Mouse (Mus musculus): Measurements from ENCODE around the gene Nup43.
"Not testable (repeated sequence)": the region's sequence is repeated elsewhere in the genome, so short reads cannot be mapped to it uniquely, and the experiment has no call there.

Nup43 gene

GRCm38 (mm10) chr10:7667342-7667802 is at the start of gene Nup43:
TSS of gene Nup43 (plus strand) at chr10:7667503.
- DNase-seq (ENCODE audit: low spot score), result peak; percentile 91

GRCm38 (mm10) chr10:7617556-7617955 is 49.7 kb upstream of the Nup43 start:
- not testable (repeated sequence) for DNase-seq (ENCODE audit: low spot score)

GRCm38 (mm10) chr10:7619821-7620241 is 47.5 kb upstream of the Nup43 start:
- no peak for DNase-seq (ENCODE audit: low spot score)

- no peak for DNase-seq (ENCODE audit: low spot score)
Measured at GRCm38 (mm10) chr10:7620723-7621122, 46.6 kb upstream of the Nup43 start.

GRCm38 (mm10) chr10:7622378-7622777 is 44.9 kb upstream of the Nup43 start:
- no peak for DNase-seq (ENCODE audit: low spot score)

- DNase-seq (ENCODE audit: low spot score), result no peak
Measured at GRCm38 (mm10) chr10:7623861-7624518, 43.3 kb upstream of the Nup43 start.

GRCm38 (mm10) chr10:7629092-7629491 is 38.2 kb upstream of the Nup43 start:
- no peak for DNase-seq (ENCODE audit: low spot score)

GRCm38 (mm10) chr10:7630286-7630685 is 37.0 kb upstream of the Nup43 start:
- DNase-seq (ENCODE audit: low spot score), result no peak

GRCm38 (mm10) chr10:7630951-7631720 is 36.2 kb upstream of the Nup43 start:
- DNase-seq (ENCODE audit: low spot score), result no peak

- no peak for DNase-seq (ENCODE audit: low spot score)
Measured at GRCm38 (mm10) chr10:7640366-7640765, 26.9 kb upstream of the Nup43 start.

GRCm38 (mm10) chr10:7645911-7646310 is 21.4 kb upstream of the Nup43 start:
- DNase-seq (ENCODE audit: low spot score), result no peak

GRCm38 (mm10) chr10:7649059-7649458 is 18.2 kb upstream of the Nup43 start:
- DNase-seq (ENCODE audit: low spot score), result no peak

GRCm38 (mm10) chr10:7651057-7651456 is 16.2 kb upstream of the Nup43 start:
- DNase-seq (ENCODE audit: low spot score), result no peak

GRCm38 (mm10) chr10:7662471-7663141 is 4.7 kb upstream of the Nup43 start:
- DNase-seq (ENCODE audit: low spot score), result peak; percentile 44

- DNase-seq (ENCODE audit: low spot score), result peak; percentile 91
Measured at GRCm38 (mm10) chr10:7663159-7664026, 3.9 kb upstream of the Nup43 start.

GRCm38 (mm10) chr10:7664027-7664526 is 3.2 kb upstream of the Nup43 start:
- no peak for DNase-seq (ENCODE audit: low spot score)

GRCm38 (mm10) chr10:7664889-7665288 is 2.4 kb upstream of the Nup43 start:
- DNase-seq (ENCODE audit: low spot score), result no peak

GRCm38 (mm10) chr10:7673673-7674072 is 6.4 kb downstream of the Nup43 start:
- peak; percentile 35 for DNase-seq (ENCODE audit: low spot score)

GRCm38 (mm10) chr10:7680731-7681301 is 13.5 kb downstream of the Nup43 start, which contains the start of the genes Pcmt1 and Lats1:
TSS of gene Pcmt1 (minus strand) at chr10:7681136.
TSS of gene Lats1 (plus strand) at chr10:7681214.
- DNase-seq (ENCODE audit: low spot score), result peak; percentile 81

GRCm38 (mm10) chr10:7681343-7682025 is 14.2 kb downstream of the Nup43 start:
- DNase-seq (ENCODE audit: low spot score), result peak; percentile 62
